Mouse (Mus musculus): ENCODE measurements at regions not wholly inside any gene's neighbourhood (a gene's known extent, or its start where the extent isn't known, plus 50 kb on each side); places are given as distances from the start of the nearest gene placed in this dataset.

- H3K9me3 ChIP-seq (replicated peaks; ENCODE audit: insufficient read depth, low read length) = no peaks in the 10 kb centered on the region
- no peak for DNase-seq (ENCODE audit: low read depth, low spot score)
- H3K36me3 ChIP-seq (ENCODE audit: control insufficient read depth in 1 of 2, insufficient read depth in 2 of 2, low read length in 2 of 2) = no peaks in the 10 kb centered on the region
- H3K4me1 ChIP-seq (ENCODE audit: control insufficient read depth in 1 of 2, insufficient read depth in 2 of 2, low read length in 2 of 2) = no peaks in the 10 kb centered on the region
- no peak overlapping the region for H3K9ac ChIP-seq (ENCODE audit: control insufficient read depth, low read depth, low read length, poor library complexity, severe bottlenecking)
- no peaks in the 10 kb centered on the region; a peak in 1 of 4 replicates for H3K27me3 ChIP-seq (ENCODE audit: control insufficient read depth in 1 of 2, insufficient read depth in 2 of 2, low read length in 2 of 2)
- TF ChIP-seq CHD1 (IDR thresholded peaks at IDR 0.05; ENCODE audit: low read depth, low read length) (no peak), MAZ (IDR thresholded peaks at IDR 0.05; ENCODE audit: low read depth, low read length) (no peak), USF2 (IDR thresholded peaks at IDR 0.05; ENCODE audit: borderline replicate concordance in 1 of 2, insufficient read depth in 1 of 2, low read depth in 1 of 2, low read length in 2 of 2) (no peak), RCOR1 (IDR thresholded peaks at IDR 0.05; ENCODE audit: low read depth, low read length) (no peak), CHD2 (IDR thresholded peaks at IDR 0.05; ENCODE audit: low read length) (no peak), MXI1 (IDR thresholded peaks at IDR 0.05; ENCODE audit: low read depth, low read length) (no peak), POLR2AphosphoS2 (IDR thresholded peaks at IDR 0.05; ENCODE audit: low read length) (no peak), TAL1 (IDR thresholded peaks at IDR 0.05; ENCODE audit: low read length) (no peak), KAT2A (conservative IDR thresholded peaks at IDR 0.05; ENCODE audit: low read depth, low read length) (no peak), MAFK (IDR thresholded peaks at IDR 0.05; ENCODE audit: borderline replicate concordance, low read depth, low read length) (no peak), JUND (IDR thresholded peaks at IDR 0.05; ENCODE audit: low read depth, low read length) (no peak), ZNF384 (IDR thresholded peaks at IDR 0.05; ENCODE audit: low read depth, low read length) (no peak), EP300 (IDR thresholded peaks at IDR 0.05; ENCODE audit: low read depth in 1 of 2, low read length in 2 of 2) (no peak), ZMIZ1 (IDR thresholded peaks at IDR 0.05; ENCODE audit: low read depth, low read length) (no peak), ETS1 (IDR thresholded peaks at IDR 0.05; ENCODE audit: low read depth, low read length) (no peak)
- H3K27ac ChIP-seq (ENCODE audit: control insufficient read depth, low read depth, low read length) = no peak overlapping the region
- H3K79me2 ChIP-seq (ENCODE audit: control insufficient read depth, insufficient read depth, low read length, poor library complexity) = no peaks in the 10 kb centered on the region
- H3K4me3 ChIP-seq (ENCODE audit: control insufficient read depth in 1 of 2, insufficient read depth in 1 of 2, low read depth in 2 of 2, low read length in 2 of 2) = no peak overlapping the region
These were observed 86.9 kb upstream of the Gdnf start for GRCm38 (mm10) chr15:7723770-7724169.

GRCm38 (mm10) chr15:7725505-7725904 is 85.1 kb upstream of the Gdnf start:
- TF ChIP-seq TBP (IDR thresholded peaks at IDR 0.05; ENCODE audit: low read depth, low read length) (no peak), EP300 (IDR thresholded peaks at IDR 0.05; ENCODE audit: low read depth in 1 of 2, low read length in 2 of 2) (no peak), CHD1 (IDR thresholded peaks at IDR 0.05; ENCODE audit: low read depth, low read length) (no peak), MAZ (IDR thresholded peaks at IDR 0.05; ENCODE audit: low read depth, low read length) (no peak), TCF12 (IDR thresholded peaks at IDR 0.05; ENCODE audit: low read depth, low read length) (no peak), ZKSCAN1 (IDR thresholded peaks at IDR 0.05; ENCODE audit: low read depth, low read length) (no peak)
- H3K27ac ChIP-seq (ENCODE audit: control insufficient read depth, low read depth, low read length) = no peak overlapping the region
- H3K9ac ChIP-seq (ENCODE audit: control insufficient read depth, low read depth, low read length, poor library complexity, severe bottlenecking) = no peak overlapping the region
- H3K4me1 ChIP-seq (ENCODE audit: control insufficient read depth in 1 of 2, insufficient read depth in 2 of 2, low read length in 2 of 2) = no peaks in the 10 kb centered on the region
- H3K4me3 ChIP-seq (ENCODE audit: control insufficient read depth in 1 of 2, insufficient read depth in 1 of 2, low read depth in 2 of 2, low read length in 2 of 2) = no peak overlapping the region
- no peaks in the 10 kb centered on the region for H3K79me2 ChIP-seq (ENCODE audit: control insufficient read depth, insufficient read depth, low read length, poor library complexity)
- no peaks in the 10 kb centered on the region; a peak in 1 of 4 replicates for H3K27me3 ChIP-seq (ENCODE audit: control insufficient read depth in 1 of 2, insufficient read depth in 2 of 2, low read length in 2 of 2)
- DNase-seq (ENCODE audit: low read depth, low spot score) = no peak
- no peaks in the 10 kb centered on the region for H3K36me3 ChIP-seq (ENCODE audit: control insufficient read depth in 1 of 2, insufficient read depth in 2 of 2, low read length in 2 of 2)
- no peaks in the 10 kb centered on the region for H3K9me3 ChIP-seq (replicated peaks; ENCODE audit: insufficient read depth, low read length)
